Mouse (Mus musculus) bone marrow, adult 2 months (tissue): ENCODE measurements around the gene Scimp. TPM values are rescaled to one million over a fixed set of nuclear protein-coding genes. Genes with fewer than 3 reads are reported as not detected.

ENCODE experiments used
- H3K27ac ChIP-seq: fragments of 200-500 bp; 2 replicates; pipeline ENCODE4 v1.5.1; 2012; ENCODE audit warnings: low read depth, mild to moderate bottlenecking, control low read depth, inconsistent platforms, low read length; ENCODE audit not compliant: control insufficient read depth, poor library complexity, insufficient read depth
- H3K4me1 ChIP-seq: fragments of 200-500 bp; 2 replicates; pipeline ENCODE4 v1.6.1; 2011; ENCODE audit warnings: low read length; ENCODE audit not compliant: control insufficient read depth, insufficient read depth
- H3K4me3 ChIP-seq: fragments of 200-500 bp; replicated peaks from 2 replicates; pipeline ENCODE3; 2011; ENCODE audit warnings: mild to moderate bottlenecking, low read depth, low read length, control low read depth; ENCODE audit not compliant: control insufficient read depth
- CTCF ChIP-seq: fragments of 200-500 bp; IDR thresholded peaks from 2 replicates; pipeline ENCODE4 v1.5.1; 2011; ENCODE audit warnings: low read length, control low read depth; ENCODE audit not compliant: control insufficient read depth, insufficient read depth
- POLR2A ChIP-seq: fragments of 200-500 bp; IDR thresholded peaks from 2 replicates; pipeline ENCODE4 v1.6.1; 2011; ENCODE audit warnings: low read depth, mild to moderate bottlenecking, control low read depth, low read length, borderline replicate concordance; ENCODE audit not compliant: control insufficient read depth
- WGBS: fragments of 180-500 bp; shearing (Covaris S2); methylation state at CpG from one replicate; pipeline ENCODE4 v1.1.7; 2018; 5-methylcytosine and 5-hydroxymethylcytosine counted together
- polyA plus RNA-seq: library from polyadenylated mRNA; stranded (reverse); fragments of >200 nt; gene quantifications from 2 replicates; pipeline ENCODE4 v1.2.4, GENCODE M21; 2011; ENCODE audit warnings: low replicate concordance; ENCODE audit not compliant: missing spikeins, insufficient read depth, insufficient read length

The Scimp gene
- polyA plus RNA-seq, 1 experiment, result 1.9 TPM

GRCm38 (mm10) chr11:70837031-70837430 is 24.6 kb upstream of the Scimp start:
- Histone ChIP-seq H3K27ac (no peak overlapping the region), H3K4me3 (no peak overlapping the region), H3K4me1 (no peaks in the 10 kb centered on the region)
- 90% methylated on average over 3 of the region's 3 CpGs for WGBS
- TF ChIP-seq POLR2A (no peak), CTCF (no peak)

- Histone ChIP-seq H3K4me1 (no peaks in the 10 kb centered on the region), H3K27ac (no peak overlapping the region), H3K4me3 (no peak overlapping the region)
- TF ChIP-seq POLR2A (no peak), CTCF (no peak)
- WGBS, result 69% methylated on average over 6 of the region's 6 CpGs
Measured at GRCm38 (mm10) chr11:70835381-70835831, 23.0 kb upstream of the Scimp start.

DNA sequence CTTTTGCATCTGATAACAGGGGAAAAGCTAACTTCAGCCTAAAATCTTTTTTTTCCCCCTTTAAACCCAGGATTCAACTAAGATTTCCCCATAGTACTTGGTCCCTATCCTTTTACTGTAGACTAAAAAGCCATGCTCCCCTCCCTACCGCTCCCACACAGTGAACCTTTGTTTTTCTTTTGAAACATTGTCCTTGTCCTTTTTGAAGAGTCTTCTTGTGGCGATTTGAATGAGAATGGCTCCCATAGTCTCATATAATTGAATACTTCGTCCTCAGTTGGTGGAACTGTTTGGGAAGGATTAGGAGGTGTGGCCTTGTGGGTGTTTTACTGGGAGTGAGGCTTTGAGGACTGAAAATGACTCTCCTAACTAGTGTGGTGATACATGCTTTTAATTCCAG is 21.4 kb upstream of the Scimp start:
- Histone ChIP-seq H3K27ac (no peak overlapping the region), H3K4me3 (no peak overlapping the region), H3K4me1 (no peaks in the 10 kb centered on the region)
- TF ChIP-seq POLR2A, result no peak
- no peak for TF ChIP-seq CTCF
- 75% methylated on average over 3 of the region's 3 CpGs for WGBS

- no peak overlapping the region for H3K27ac ChIP-seq
- TF ChIP-seq CTCF (no peak), POLR2A (no peak)
- H3K4me1 ChIP-seq, result no peaks in the 10 kb centered on the region
- no peak overlapping the region for H3K4me3 ChIP-seq
Measured at GRCm38 (mm10) chr11:70833408-70833807, 21.0 kb upstream of the Scimp start.

DNA sequence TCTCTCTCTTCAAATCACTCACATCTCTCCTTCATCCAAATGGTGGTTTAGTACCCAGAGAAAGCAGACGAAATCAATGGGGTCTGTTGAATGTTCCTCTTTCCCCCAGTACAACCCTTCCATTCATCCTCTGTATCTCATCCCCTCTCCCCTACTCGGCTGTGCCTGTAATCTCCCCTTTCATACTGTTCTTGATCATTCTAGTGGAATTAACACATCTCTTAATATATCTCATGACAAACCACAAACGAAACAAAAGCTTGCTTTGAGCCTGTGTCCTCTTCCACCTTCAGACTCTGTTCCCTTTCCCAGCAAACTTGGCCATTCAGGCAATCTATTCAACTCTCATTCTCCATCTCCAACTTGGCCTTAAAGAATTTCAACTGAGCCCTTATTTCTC is 18.8 kb upstream of the Scimp start:
- TF ChIP-seq POLR2A (no peak), CTCF (no peak)
- Histone ChIP-seq H3K4me1 (no peaks in the 10 kb centered on the region), H3K27ac (no peak overlapping the region), H3K4me3 (no peak overlapping the region)
- 38% methylated on average over 3 of the region's 3 CpGs for WGBS

DNA sequence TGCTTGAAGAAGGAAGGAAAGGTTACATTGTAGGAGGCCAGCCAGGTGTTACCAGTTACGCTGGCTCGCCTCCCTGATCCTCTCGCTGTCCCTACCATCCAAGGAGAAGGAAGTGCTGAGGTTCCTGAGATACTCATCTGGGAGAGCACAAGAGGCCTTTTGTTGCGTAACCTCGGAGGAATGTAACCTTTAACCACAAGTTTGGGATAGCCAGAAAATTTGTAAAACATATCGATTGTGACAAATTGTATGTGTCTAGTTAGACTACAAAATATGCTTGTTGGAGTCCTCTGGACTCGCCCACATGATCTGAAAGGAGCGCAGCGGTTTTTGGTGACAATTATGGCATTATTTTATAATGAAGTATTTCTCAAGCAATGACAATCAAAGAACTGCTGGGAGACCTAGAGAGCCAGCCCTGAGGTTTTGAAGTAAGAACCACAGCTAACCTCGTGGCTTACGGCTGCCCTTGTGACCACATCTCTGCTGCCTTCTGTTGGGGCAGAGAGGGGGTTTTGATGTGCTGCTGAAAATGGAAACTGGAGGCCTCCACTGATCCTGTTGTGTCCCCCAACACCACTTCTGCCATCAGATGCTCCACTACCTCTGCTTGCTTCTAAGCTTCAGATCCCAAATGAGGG is 16.7 kb upstream of the Scimp start:
- Histone ChIP-seq H3K4me1 (no peaks in the 10 kb centered on the region), H3K27ac (no peak overlapping the region), H3K4me3 (no peak overlapping the region)
- 42% methylated on average over 11 of the region's 11 CpGs for WGBS
- TF ChIP-seq POLR2A, result no peak
- TF ChIP-seq CTCF, result no peak

DNA sequence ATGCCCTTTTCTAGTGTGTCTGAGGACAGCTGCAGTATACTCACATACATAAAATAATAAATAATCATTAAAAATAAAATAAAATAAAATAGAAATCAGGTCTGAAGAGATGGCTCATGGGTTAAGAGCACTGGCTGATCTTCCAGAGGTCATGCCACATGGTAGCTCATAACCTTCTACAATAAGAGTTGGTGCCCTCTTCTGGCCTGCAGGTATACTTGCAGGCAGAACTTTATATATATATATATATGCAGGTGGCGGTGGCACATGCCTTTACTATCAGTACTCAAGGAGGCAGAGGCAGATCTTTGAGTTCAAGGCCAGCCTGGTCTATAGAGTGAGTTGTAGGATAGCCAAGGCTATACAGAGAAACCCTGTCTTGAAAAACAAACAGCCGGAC is 13.8 kb upstream of the Scimp start:
- no peak overlapping the region for H3K4me3 ChIP-seq
- TF ChIP-seq CTCF (no peak), POLR2A (no peak)
- 58% methylated on average over 2 of the region's 2 CpGs for WGBS
- H3K27ac ChIP-seq, result no peak overlapping the region
- H3K4me1 ChIP-seq, result no peaks in the 10 kb centered on the region

DNA sequence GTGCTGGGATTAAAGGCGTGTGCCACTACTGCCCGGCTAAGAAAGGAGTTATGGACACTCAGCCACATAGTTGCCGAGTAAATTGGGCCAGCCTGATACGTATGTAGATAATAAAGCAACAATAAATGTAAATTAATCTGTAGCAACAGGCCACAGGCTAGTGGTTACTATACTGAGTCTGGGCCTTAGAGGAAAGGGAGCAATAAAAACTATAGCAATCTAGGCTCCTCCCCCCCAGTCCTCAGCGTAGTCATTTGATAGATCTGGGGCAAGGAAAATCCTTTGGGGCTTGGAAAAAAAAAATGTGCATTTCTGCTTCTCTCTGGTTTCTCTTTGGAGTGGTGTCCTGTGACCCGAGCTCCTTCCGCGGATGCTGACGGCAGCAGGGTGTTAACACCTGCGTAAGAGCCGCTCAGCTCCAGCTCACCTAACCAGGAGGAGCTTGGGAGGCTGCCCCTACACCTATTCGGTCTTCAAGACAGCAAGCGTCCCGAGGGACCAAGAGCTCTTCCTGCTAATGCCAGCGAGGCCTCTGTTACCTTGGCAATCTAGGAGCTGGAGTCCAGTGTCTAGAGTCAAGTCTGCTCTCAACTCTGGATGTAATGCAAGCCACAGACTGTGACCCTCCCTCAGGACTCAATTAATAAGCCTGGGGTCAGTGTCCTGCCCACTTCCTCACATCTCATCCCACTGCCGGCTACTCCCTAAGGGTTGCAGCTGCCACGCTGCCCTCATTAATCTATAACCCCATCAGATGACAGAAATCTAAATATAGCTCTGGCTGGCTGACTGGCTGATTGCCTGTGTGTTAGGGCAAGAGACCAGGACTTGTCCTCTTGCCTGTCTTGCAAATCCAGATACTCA is 9.6 kb upstream of the Scimp start:
- 68% methylated on average over 17 of the region's 17 CpGs for WGBS
- Histone ChIP-seq H3K4me1 (no peaks in the 10 kb centered on the region), H3K27ac (no peak overlapping the region), H3K4me3 (no peak overlapping the region)
- TF ChIP-seq CTCF (no peak), POLR2A (no peak)

GRCm38 (mm10) chr11:70820120-70820519 is 7.7 kb upstream of the Scimp start:
- Histone ChIP-seq H3K4me3 (no peak overlapping the region), H3K4me1 (no peaks in the 10 kb centered on the region), H3K27ac (no peak overlapping the region)
- 81% methylated on average over 8 of the region's 8 CpGs for WGBS
- TF ChIP-seq CTCF, result no peak
- TF ChIP-seq POLR2A, result no peak
